Mouse (Mus musculus): Measurements from ENCODE around the gene Txlna. TPM values are rescaled to one million over a fixed set of nuclear protein-coding genes. Genes with fewer than 3 reads are reported as not detected.

Gene Txlna
- polyA plus RNA-seq, 1 experiment from 2014 or later, result 81.7 TPM

DNA sequence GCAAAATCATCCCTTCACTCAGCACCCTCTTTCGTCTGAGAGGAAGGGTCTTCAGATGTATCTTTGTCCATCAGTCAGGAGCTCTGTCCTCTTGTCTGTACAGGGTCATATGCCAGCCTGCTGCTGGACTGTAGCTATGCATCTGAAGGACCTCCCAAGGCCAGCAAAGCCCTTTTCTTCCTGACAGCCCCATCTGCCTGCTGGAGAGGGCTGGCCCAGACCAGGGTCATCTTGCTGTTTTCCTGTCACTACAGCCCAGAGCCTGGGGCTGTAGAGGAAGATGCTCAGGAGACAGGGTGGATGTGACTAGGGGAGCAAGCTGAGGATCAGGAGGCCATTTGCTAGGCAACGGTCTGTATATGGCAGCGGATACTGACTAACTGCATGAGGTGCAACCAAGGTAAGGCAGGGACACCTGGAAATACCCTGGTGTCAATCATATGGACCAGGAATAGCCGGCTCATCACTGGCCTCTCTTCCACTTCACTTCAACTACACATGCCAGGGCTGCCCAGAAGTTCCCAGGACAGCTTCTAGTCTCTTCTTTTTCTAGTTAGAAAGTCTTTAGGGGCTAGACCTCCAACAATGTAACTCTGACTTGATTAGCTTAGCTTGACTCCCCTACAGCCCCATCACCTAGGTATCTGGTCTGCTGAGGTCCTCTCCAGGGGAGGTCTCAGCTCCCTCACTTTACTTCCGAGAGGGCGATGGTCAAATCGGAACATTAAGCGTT, 17.9 kb downstream of the Txlna start:
- DNase-seq (ENCODE audit: low spot score) (no peak), ATAC-seq (replicated peaks; ENCODE audit: low FRiP score, low TSS enrichment, low read depth) (no peak)
- Histone ChIP-seq H3K27ac (ENCODE audit: low read depth) (peak overlapping the region; percentile 81), H3K4me2 (ENCODE audit: low read length) (peak overlapping the region; percentile 83), H3K9me3 (ENCODE audit: control insufficient read depth, low read length) (no peaks in the 10 kb centered on the region), H3K4me1 (replicated peaks; ENCODE audit: control insufficient read depth, insufficient read depth, low read length) (peaks cover 29% of the 10 kb centered on the region), H3K27me3 (replicated peaks; ENCODE audit: control insufficient read depth, insufficient read depth, low read length) (no peaks in the 10 kb centered on the region), H3K9ac (ENCODE audit: low read length) (peak overlapping the region; percentile 74), H3K4me3 (ENCODE audit: low read depth, low read length) (peak overlapping the region; percentile 73), H3K36me3 (ENCODE audit: control insufficient read depth, insufficient read depth, low read length) (peaks cover 15% of the 10 kb centered on the region)
- WGBS, result 17% methylated on average over 8 of the region's 8 CpGs

DNA sequence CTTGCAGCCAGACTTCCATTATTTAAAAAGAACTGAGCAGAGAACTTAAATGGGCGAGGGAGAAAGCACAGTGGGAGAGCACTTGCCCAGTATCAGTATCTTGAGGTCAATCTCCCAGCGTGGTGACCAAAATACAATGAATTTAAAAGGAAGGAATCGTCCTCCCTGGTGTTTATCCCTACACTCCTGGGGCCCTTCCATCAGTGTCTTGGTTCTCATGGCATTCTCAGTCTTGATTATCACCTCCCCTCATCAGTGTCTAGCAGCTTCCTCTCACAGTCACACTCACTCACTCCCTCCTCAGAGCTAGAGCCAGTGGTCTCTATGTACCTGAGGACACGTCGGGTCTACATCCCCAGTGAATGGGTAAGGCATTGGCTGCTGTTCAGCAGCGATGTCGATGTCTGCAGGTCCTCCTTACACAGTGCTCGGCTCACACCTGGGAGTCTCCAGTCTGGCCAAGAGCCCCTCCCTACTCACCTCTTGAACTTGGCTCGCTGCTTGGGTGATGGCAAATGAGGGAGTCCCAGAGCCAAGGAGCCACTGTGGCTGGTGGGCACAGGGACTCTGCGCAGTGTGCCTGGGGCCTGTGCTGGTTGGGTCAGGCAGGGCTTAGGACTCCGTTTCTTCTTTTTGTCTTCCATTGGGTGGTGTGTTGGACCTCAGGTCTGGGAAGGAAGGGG, 18.6 kb downstream of the Txlna start:
- Histone ChIP-seq H3K4me1 (replicated peaks; ENCODE audit: control insufficient read depth, insufficient read depth, low read length) (peaks cover 29% of the 10 kb centered on the region), H3K9ac (ENCODE audit: low read length) (no peak overlapping the region), H3K36me3 (ENCODE audit: control insufficient read depth, insufficient read depth, low read length) (peaks cover 10% of the 10 kb centered on the region), H3K4me3 (ENCODE audit: low read depth, low read length) (no peak overlapping the region), H3K27ac (ENCODE audit: low read depth) (no peak overlapping the region), H3K4me2 (ENCODE audit: low read length) (peak overlapping the region; percentile 83; the same call in 1 of the 2 replicates), H3K27me3 (replicated peaks; ENCODE audit: control insufficient read depth, insufficient read depth, low read length) (no peaks in the 10 kb centered on the region), H3K9me3 (ENCODE audit: control insufficient read depth, low read length) (no peaks in the 10 kb centered on the region)
- DNase-seq (ENCODE audit: low spot score), result no peak
- WGBS, result 81% methylated on average over 11 of the region's 11 CpGs
- no peak for ATAC-seq (replicated peaks; ENCODE audit: low FRiP score, low TSS enrichment, low read depth)

DNA sequence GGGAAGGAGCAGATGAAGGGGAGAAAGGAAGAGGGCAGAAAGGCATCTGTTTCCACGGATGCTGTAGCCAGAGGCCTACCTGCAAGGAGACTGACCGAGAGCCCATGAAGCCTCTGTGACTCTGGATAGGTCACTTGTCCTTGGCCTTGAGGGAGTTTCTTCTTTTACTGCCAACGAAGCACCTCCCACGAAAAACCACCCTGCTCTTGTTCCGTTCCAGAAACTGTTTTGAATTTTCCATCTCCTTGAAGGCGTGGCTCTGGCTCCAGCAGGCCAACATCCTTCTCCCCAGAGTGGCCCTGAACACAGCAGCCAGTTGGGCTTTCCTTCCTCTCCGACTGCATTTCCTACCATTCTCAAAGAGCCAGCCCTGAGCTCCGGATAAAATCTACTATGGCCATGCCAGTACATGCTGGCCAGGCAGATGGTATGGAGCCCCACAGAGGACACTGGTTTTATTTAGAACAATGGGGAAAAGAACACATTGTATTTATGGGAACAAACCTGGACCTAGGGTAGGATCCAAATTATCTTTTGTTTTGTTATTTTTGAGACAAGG, 19.5 kb downstream of the Txlna start:
- ATAC-seq (replicated peaks; ENCODE audit: low FRiP score, low TSS enrichment, low read depth) (no peak), DNase-seq (ENCODE audit: low spot score) (no peak)

GRCm38 (mm10) chr4:129620419-129621282, 20.2 kb downstream of the Txlna start:
- no peak overlapping the region for H3K4me2 ChIP-seq (ENCODE audit: low read length)
- 85% methylated on average over 11 of the region's 11 CpGs for WGBS
- H3K27ac ChIP-seq (ENCODE audit: low read depth), result no peak overlapping the region
- ATAC-seq (replicated peaks; ENCODE audit: low FRiP score, low TSS enrichment, low read depth) (no peak), DNase-seq (ENCODE audit: low spot score) (no peak)
- peaks cover 19% of the 10 kb centered on the region for H3K36me3 ChIP-seq (ENCODE audit: control insufficient read depth, insufficient read depth, low read length)
- no peaks in the 10 kb centered on the region for H3K27me3 ChIP-seq (replicated peaks; ENCODE audit: control insufficient read depth, insufficient read depth, low read length)
- peaks cover 28% of the 10 kb centered on the region for H3K4me1 ChIP-seq (replicated peaks; ENCODE audit: control insufficient read depth, insufficient read depth, low read length)
- no peak overlapping the region for H3K4me3 ChIP-seq (ENCODE audit: low read depth, low read length)
- no peaks in the 10 kb centered on the region for H3K9me3 ChIP-seq (ENCODE audit: control insufficient read depth, low read length)
- no peak overlapping the region for H3K9ac ChIP-seq (ENCODE audit: low read length)

More for the DNA sequence above, 19.5 kb downstream of the Txlna start:
- Histone ChIP-seq H3K9ac (ENCODE audit: low read length) (no peak overlapping the region), H3K36me3 (ENCODE audit: control insufficient read depth, insufficient read depth, low read length) (peaks cover 11% of the 10 kb centered on the region), H3K27me3 (replicated peaks; ENCODE audit: control insufficient read depth, insufficient read depth, low read length) (no peaks in the 10 kb centered on the region), H3K9me3 (ENCODE audit: control insufficient read depth, low read length) (no peaks in the 10 kb centered on the region), H3K27ac (ENCODE audit: low read depth) (no peak overlapping the region), H3K4me3 (ENCODE audit: low read depth, low read length) (no peak overlapping the region), H3K4me2 (ENCODE audit: low read length) (no peak overlapping the region), H3K4me1 (replicated peaks; ENCODE audit: control insufficient read depth, insufficient read depth, low read length) (peaks cover 29% of the 10 kb centered on the region)
- WGBS, result 79% methylated on average over 8 of the region's 8 CpGs

- peak within 1 kb of the TSS; percentile 82 for H3K27ac ChIP-seq (ENCODE audit: low read depth)
- H3K9me3 ChIP-seq (ENCODE audit: control insufficient read depth, low read length), result no peaks in the 10 kb centered on the region
- H3K4me2 ChIP-seq (ENCODE audit: low read length), result peak within 1 kb of the TSS; percentile 87
- peaks cover 16% of the 10 kb centered on the region for H3K4me1 ChIP-seq (replicated peaks; ENCODE audit: control insufficient read depth, insufficient read depth, low read length)
- WGBS, result 5% methylated on average over 43 of the region's 44 CpGs
- H3K9ac ChIP-seq (ENCODE audit: low read length), result peak within 1 kb of the TSS; percentile 83
- peaks cover 19% of the 10 kb centered on the region for H3K36me3 ChIP-seq (ENCODE audit: control insufficient read depth, insufficient read depth, low read length)
- ATAC-seq (replicated peaks; ENCODE audit: low FRiP score, low TSS enrichment, low read depth) (peak; percentile 88), DNase-seq (ENCODE audit: low spot score) (peak; percentile 92)
- H3K4me3 ChIP-seq (ENCODE audit: low read depth, low read length), result peak within 1 kb of the TSS; percentile 77
- H3K27me3 ChIP-seq (replicated peaks; ENCODE audit: control insufficient read depth, insufficient read depth, low read length), result no peaks in the 10 kb centered on the region
These were observed 21.8 kb downstream of the Txlna start, which contains the start of gene Iqcc for GRCm38 (mm10) chr4:129618786-129619691. Gene Iqcc (minus strand): TSS chr4:129619099.

GRCm38 (mm10) chr4:129618031-129618430, 22.8 kb downstream of the Txlna start:
- Histone ChIP-seq H3K9me3 (ENCODE audit: control insufficient read depth, low read length) (no peaks in the 10 kb centered on the region), H3K27ac (ENCODE audit: low read depth) (0 out of 2 replicates have a peak overlapping the region, but pooled peaks have one; percentile 71), H3K4me2 (ENCODE audit: low read length) (peak overlapping the region; percentile 87), H3K4me1 (replicated peaks; ENCODE audit: control insufficient read depth, insufficient read depth, low read length) (peaks cover 13% of the 10 kb centered on the region), H3K27me3 (replicated peaks; ENCODE audit: control insufficient read depth, insufficient read depth, low read length) (no peaks in the 10 kb centered on the region), H3K4me3 (ENCODE audit: low read depth, low read length) (peak overlapping the region; percentile 77), H3K36me3 (ENCODE audit: control insufficient read depth, insufficient read depth, low read length) (peaks cover 19% of the 10 kb centered on the region), H3K9ac (ENCODE audit: low read length) (peak overlapping the region; percentile 83)
- WGBS, result 94% methylated on average over 5 of the region's 5 CpGs
- ATAC-seq (replicated peaks; ENCODE audit: low FRiP score, low TSS enrichment, low read depth), result no peak
- no peak for DNase-seq (ENCODE audit: low spot score)

GRCm38 (mm10) chr4:129617121-129617641, 23.7 kb downstream of the Txlna start:
- no peak for ATAC-seq (replicated peaks; ENCODE audit: low FRiP score, low TSS enrichment, low read depth)
- H3K27me3 ChIP-seq (replicated peaks; ENCODE audit: control insufficient read depth, insufficient read depth, low read length), result no peaks in the 10 kb centered on the region

More at GRCm38 (mm10) chr4:129617121-129617641, 23.7 kb downstream of the Txlna start:
- H3K4me1 ChIP-seq (replicated peaks; ENCODE audit: control insufficient read depth, insufficient read depth, low read length), result peaks cover 6% of the 10 kb centered on the region
- H3K9me3 ChIP-seq (ENCODE audit: control insufficient read depth, low read length), result no peaks in the 10 kb centered on the region
- no peak overlapping the region for H3K4me3 ChIP-seq (ENCODE audit: low read depth, low read length)
- no peak for DNase-seq (ENCODE audit: low spot score)
- no peak overlapping the region for H3K9ac ChIP-seq (ENCODE audit: low read length)
- no peak overlapping the region for H3K4me2 ChIP-seq (ENCODE audit: low read length)
- no peak overlapping the region for H3K27ac ChIP-seq (ENCODE audit: low read depth)
- peaks cover 19% of the 10 kb centered on the region for H3K36me3 ChIP-seq (ENCODE audit: control insufficient read depth, insufficient read depth, low read length)
- WGBS, result 95% methylated on average over 7 of the region's 7 CpGs

Data from intestine, embryonic 14.5 days (tissue).